Mouse (Mus musculus) telencephalon, adult 2 months (tissue): Measurements from ENCODE around the gene Hist2h2be.

Experiments
- DNase-seq: peaks from one replicate; pipeline ENCODE4 v3.0.0-alpha.2; 2011; ENCODE audit warnings: low read depth, low spot score

Hist2h2be gene

DNA sequence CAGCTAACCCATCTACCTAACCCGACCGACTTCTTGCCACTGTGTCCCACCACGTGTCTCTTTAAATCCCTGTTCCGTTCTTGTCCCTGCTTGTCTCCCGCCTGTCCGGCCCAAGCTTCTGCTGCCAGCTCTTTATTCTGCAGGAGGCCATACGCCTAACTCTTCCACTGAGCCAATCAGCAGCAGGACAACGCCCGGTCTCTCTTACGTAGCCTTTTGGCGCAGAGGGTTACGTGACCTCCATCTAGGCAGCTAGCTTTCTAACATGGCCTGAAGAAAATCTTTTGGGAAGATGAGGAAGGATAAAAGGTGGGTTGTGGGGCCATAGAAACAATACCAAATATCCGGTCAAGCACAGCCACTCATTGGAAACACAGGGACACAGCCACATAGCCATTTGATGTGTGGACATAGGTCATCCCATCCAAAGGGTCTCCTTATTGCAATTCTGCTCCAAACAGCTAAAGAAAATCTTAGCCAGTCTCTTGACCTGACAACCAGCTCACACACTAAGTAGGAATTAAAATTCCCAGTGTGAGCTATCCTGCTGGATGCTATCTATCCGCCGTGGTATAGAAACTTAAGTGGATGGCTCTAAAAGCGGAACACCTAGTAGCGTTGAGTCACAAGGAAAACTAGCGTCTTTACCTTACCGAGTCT lies 41.4 kb downstream of the Hist2h2be start:
- DNase-seq, result peak; percentile 96

DNA sequence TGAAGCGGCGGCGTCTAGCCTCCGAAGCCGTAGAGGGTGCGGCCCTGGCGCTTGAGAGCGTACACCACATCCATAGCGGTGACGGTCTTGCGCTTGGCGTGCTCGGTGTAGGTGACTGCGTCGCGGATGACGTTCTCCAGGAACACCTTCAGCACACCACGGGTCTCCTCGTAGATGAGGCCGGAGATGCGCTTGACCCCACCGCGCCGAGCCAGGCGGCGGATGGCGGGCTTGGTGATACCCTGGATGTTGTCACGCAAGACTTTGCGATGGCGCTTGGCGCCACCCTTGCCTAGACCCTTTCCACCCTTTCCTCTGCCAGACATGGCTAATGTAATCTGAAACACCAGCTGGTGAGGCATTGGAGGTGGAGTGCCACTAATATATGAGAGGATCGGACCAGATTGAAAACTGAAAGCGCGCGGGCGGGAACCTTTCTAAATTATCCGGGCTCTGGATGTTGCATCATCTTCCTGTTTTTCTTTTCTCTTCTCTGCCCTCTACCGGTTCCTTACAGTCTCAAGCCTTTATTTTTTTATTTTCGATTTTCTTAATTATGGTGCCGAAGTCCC lies 42.1 kb downstream of the Hist2h2be start, which contains the start of gene Hist2h4:
Hist2h4 (minus strand) TSS at position 333 of the 572 bp plus-strand sequence.
- peak; percentile 96 for DNase-seq

DNA sequence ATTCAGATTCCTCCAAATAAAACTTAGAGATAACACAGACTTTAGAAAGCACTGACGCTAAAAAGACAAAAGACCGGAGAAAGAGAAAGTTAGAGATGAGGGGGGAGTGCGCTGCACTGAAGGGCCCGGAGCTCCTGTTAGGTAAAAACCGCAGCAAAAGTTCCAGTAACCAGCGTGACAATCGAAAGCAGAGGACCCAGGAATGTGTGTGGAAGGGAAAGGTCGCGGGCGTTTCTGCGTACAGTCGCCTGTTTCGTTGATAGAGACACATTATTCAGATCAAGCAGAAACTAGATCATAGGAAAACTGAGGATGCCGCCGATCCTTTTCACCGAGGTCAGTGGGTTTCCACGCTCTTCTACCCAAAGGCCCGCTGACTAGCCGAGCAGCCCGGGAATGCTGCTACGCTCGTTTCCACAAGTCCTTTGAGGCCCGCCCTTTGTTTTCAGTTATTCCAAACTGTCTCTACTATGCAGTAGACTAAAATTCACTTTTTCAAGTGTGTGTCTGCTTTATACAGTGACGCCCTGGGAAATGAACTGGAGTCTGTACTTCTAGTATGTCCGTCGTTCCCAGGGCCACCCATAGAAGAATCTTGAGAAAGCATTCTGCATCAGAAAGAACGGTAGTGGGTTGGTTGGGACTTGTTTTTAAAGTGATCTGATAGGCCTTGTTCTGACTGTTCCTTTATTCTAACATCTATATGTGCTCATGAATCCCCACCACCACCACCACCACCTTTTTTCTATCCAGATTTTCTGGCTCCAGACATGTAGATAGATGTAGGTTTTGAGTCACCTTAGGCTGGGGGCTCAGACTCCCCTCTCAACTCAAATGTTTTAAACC lies 42.9 kb downstream of the Hist2h2be start:
- DNase-seq, result no peak

DNA sequence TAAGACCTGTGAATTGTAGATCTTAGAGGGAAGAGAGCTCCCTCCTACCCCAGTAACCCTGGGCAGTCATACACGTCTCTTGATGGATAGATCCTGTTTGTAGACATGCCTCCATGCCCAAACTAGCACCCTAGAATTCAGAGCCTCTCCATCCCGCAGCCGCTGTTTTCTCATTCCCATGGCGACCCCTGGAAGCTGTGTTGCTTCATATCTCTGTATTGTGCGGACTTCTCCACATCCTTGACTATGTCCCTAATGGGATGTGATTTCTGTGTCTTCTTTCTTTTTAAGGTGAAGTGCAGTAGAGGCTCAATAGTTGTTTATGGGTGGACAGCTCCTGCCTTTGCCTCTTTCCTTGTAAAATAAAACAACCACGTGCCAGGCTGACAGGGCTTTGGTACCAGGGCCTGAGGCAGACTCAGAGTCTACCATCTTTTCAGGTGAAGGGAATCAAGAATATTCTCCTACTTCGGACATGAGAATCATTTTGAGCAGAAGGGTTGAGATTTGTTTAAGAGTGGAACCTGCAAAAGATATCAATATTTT lies 43.6 kb downstream of the Hist2h2be start:
- no peak for DNase-seq

DNA sequence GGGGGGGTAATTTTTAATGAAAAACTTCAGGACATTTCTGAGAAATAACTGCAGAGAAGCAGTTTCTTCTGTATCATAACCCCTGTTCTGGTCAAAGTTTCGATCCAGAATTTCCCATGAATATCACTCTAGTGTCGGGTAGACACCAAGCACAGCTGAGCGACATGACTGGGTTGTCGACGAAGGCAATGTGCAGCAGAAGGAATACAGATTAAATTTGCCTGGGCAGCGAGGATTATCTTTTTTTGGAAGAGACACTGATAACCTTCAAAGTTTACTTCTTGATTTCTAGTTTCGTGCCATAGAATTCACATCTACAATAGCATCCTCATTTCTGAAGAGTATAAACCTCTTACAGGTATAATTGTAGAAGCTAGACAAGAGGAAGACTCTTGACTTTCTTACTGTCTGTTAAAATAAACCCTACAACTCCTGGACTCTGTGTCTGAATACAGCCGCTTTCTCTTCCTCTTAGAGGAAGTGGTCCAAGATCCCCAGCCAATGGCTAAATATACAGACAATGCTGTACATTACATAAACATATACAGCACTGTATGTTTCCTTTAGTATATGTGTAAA lies 45.3 kb downstream of the Hist2h2be start:
- DNase-seq, result no peak

DNA sequence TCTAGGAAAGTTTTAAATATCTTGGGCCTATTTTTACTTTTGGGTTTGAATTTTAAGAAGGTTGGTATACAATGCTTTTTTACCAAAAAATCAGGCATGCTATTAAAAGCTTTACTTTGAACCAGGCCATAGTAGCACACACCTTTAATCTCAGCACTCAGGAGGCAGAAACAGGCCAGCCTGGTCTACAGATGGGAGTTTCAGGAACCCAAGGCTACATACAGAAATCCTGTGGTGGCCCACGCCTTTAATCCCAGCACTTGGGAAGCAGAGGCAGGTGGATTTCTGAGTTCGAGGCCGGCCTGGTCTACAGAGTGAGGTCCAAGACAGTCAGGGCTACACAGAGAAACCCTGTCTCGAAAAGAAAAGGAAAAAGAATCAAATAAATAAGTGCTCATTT lies 46.6 kb downstream of the Hist2h2be start:
- no peak for DNase-seq

DNA sequence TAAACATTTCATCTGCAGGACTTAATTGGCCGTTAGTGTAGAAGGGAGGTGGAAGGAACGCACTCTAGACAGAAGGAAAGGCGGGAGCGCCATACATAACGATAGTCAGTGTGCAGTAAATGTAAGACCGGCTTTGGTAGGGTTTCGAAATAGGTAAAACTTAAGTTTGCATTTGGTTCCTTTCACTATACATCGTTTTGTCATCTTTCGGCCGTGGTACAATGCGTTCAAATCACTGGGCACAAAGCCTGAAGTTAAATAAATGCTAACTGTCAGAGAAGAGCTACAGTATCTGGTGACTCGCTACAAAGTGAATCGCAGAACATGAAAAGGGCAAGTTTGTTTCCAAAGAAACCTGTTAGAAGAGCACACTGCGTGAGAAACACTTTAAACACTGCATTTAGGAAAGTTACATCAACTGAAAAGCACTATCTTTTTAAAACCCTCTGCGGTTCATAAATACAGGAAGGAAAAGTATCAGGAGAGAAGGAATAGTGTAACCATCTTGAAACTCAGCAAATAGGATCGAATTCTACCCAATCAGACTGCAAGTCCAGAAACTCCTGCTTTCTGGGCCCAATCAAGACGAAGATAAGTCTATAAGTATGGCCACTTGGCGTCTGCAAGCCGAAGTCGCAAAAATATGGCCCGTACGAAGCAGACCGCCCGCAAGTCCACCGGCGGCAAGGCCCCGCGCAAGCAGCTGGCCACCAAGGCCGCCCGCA lies 47.3 kb downstream of the Hist2h2be start, which contains the start of gene Hist2h3b:
Hist2h3b (plus strand) TSS at position 604 of the 725 bp plus-strand sequence.
- DNase-seq, result peak; percentile 96

DNA sequence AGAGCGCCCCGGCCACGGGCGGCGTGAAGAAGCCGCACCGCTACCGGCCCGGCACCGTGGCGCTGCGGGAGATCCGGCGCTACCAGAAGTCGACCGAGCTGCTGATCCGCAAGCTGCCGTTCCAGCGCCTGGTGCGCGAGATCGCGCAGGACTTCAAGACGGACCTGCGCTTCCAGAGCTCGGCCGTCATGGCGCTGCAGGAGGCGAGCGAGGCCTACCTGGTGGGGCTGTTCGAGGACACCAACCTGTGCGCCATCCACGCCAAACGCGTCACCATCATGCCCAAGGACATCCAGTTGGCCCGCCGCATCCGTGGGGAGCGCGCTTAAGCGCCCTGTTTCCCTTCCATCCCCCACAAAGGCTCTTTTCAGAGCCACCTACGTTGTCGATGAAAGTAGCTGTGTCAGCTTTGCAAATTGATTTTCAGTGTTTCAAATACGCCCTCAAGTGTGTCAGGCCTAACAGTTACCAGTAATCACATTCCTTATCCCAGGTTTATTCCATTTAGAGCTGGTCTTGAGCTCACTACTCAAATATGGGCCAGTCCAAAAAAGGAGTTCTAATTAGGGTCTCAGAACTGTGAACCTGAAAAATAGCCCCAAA lies 48.0 kb downstream of the Hist2h2be start:
- peak; percentile 36 for DNase-seq

DNA sequence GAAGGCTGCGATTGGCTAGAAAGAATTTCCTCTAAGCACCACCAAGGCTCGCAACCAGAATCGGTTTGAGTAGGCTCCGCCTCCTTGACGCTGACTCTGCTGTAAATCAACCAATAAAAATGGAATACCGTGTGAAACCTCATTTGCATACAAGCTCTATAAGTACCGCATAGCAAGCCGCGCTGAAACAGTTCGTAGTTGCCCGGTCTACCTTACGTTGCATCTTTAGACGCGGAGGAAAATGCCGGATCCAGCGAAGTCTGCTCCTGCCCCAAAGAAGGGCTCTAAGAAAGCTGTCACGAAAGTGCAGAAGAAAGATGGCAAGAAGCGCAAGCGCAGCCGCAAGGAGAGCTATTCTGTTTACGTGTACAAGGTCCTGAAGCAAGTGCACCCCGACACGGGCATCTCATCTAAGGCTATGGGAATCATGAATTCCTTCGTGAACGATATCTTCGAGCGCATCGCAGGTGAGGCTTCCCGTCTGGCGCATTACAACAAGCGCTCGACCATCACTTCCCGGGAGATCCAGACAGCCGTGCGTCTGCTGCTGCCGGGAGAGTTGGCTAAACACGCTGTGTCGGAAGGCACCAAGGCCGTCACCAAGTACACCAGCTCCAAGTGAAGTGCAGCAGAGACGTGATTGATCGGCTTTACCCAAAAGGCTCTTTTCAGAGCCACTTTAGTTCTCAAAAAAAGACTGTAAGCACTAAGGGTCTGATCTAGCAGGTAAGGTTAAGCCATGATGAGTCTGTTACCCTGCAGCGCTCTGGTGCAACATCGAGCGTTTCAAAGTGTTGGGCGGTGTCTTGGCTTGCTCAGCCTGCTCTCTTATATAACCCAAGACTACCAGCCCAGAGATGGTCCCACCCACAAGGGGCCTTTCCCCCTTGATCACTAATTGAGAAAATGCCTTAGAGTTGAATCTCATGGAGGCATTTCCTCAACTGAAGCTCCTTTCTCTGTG lies 48.9 kb downstream of the Hist2h2be start, which contains the start of gene Hist2h2bb:
Hist2h2bb (plus strand) TSS at position 242 of the 964 bp plus-strand sequence.
- peak; percentile 99 for DNase-seq
